Mouse (Mus musculus) myocyte (in vitro differentiated cells): ENCODE measurements around the gene Unc119b. TPM values are rescaled to one million over a fixed set of nuclear protein-coding genes. Genes with fewer than 3 reads are reported as not detected.

ENCODE experiments used
- H3K27me3 ChIP-seq: one replicate; pipeline ENCODE4 v1.6.1; 2011; ENCODE audit not compliant: control insufficient read depth, insufficient read depth, insufficient read length
- H3K36me3 ChIP-seq: one replicate; pipeline ENCODE4 v1.6.1; 2011; ENCODE audit not compliant: control insufficient read depth, insufficient read depth
- H3K4me2 ChIP-seq: one replicate; pipeline ENCODE4 v1.6.1; 2011; ENCODE audit warnings: low read depth, control low read depth
- H3K4me3 ChIP-seq: one replicate; pipeline ENCODE4 v1.5.1; 2011; ENCODE audit warnings: mild to moderate bottlenecking, control low read depth, moderate library complexity
- H3K79me2 ChIP-seq: one replicate; pipeline ENCODE4 v1.6.1; 2011; ENCODE audit not compliant: control insufficient read depth, insufficient read depth
- H3ac ChIP-seq: one replicate; pipeline ENCODE4 v1.6.1; 2011; ENCODE audit not compliant: control insufficient read depth, insufficient read length
- CEBPB ChIP-seq: IDR thresholded peaks from 2 replicates; pipeline ENCODE4 v1.6.1; 2011; ENCODE audit warnings: mild to moderate bottlenecking, moderate library complexity; ENCODE audit not compliant: poor library complexity, insufficient read depth, severe bottlenecking
- E2F4 ChIP-seq: IDR thresholded peaks from one replicate; pipeline ENCODE4 v1.6.1; 2011; ENCODE audit warnings: mild to moderate bottlenecking, control low read depth, moderate library complexity; ENCODE audit not compliant: insufficient read depth
- MAX ChIP-seq: IDR thresholded peaks from one replicate; pipeline ENCODE4 v1.6.1; 2011; ENCODE audit warnings: low read depth, mild to moderate bottlenecking, control low read depth
- MYOD1 ChIP-seq, 3 experiments: IDR thresholded peaks; one replicate each; pipeline ENCODE4 v1.6.1; 2011; ENCODE audit warnings: control low read depth in 2 of 3, low read depth in 2 of 3, mild to moderate bottlenecking in 2 of 3, moderate library complexity in 1 of 3; ENCODE audit not compliant: insufficient read length in 2 of 3, control insufficient read depth in 1 of 3
- MYOG ChIP-seq, 3 experiments: IDR thresholded peaks; one replicate each; pipeline ENCODE4 v1.6.1; 2011; ENCODE audit warnings: control low read depth in 2 of 3, low read depth in 2 of 3, mild to moderate bottlenecking in 2 of 3; ENCODE audit not compliant: insufficient read length in 2 of 3, control insufficient read depth in 1 of 3, insufficient read depth in 1 of 3
- POLR2A ChIP-seq: IDR thresholded peaks from one replicate; pipeline ENCODE4 v1.6.1; 2011; ENCODE audit warnings: low read depth, mild to moderate bottlenecking, control low read depth, moderate library complexity; ENCODE audit not compliant: insufficient read length
- POLR2AphosphoS2 ChIP-seq: IDR thresholded peaks from one replicate; pipeline ENCODE4 v1.6.1; 2011; ENCODE audit warnings: low read depth, control low read depth; ENCODE audit not compliant: insufficient read length
- REST ChIP-seq: IDR thresholded peaks from one replicate; pipeline ENCODE4 v1.6.1; 2011; ENCODE audit warnings: mild to moderate bottlenecking, control low read depth, moderate library complexity; ENCODE audit not compliant: insufficient read depth, insufficient read length
- SRF ChIP-seq: IDR thresholded peaks from one replicate; pipeline ENCODE4 v1.6.1; 2011; ENCODE audit warnings: low read depth; ENCODE audit not compliant: control insufficient read depth, insufficient read length
- TCF12 ChIP-seq: IDR thresholded peaks from one replicate; pipeline ENCODE4 v1.6.1; 2011; ENCODE audit warnings: mild to moderate bottlenecking, control low read depth; ENCODE audit not compliant: poor library complexity, insufficient read depth, severe bottlenecking
- TCF3 ChIP-seq: IDR thresholded peaks from one replicate; pipeline ENCODE4 v1.6.1; 2011; ENCODE audit warnings: low read depth, control low read depth; ENCODE audit not compliant: insufficient read length
- USF1 ChIP-seq: IDR thresholded peaks from one replicate; pipeline ENCODE4 v1.6.1; 2011; ENCODE audit warnings: low read depth, mild to moderate bottlenecking, control low read depth, moderate library complexity
- polyA plus RNA-seq: library from polyadenylated mRNA; unstranded; fragments of >200 nt; fragmentation: generic; extraction: Trizol; gene quantifications from one replicate; pipeline ENCODE4 v1.2.1, GENCODE M21; 2012; ENCODE audit warnings: missing spikeins

Gene Unc119b
- polyA plus RNA-seq, 1 experiment, result 24.5 TPM

GRCm38 (mm10) chr5:115099530-115099929 is 35.2 kb downstream of the Unc119b start:
- no peak for TF ChIP-seq CEBPB
- no peak for TF ChIP-seq E2F4
- no peak for TF ChIP-seq USF1
- TF ChIP-seq TCF3, result no peak
- TF ChIP-seq MYOD1 (IDR thresholded peaks at IDR 0.05; ENCODE audit: control insufficient read depth in 1 of 3, insufficient read length in 2 of 3, low read depth in 2 of 3), result no peak
- no peak for TF ChIP-seq SRF
- TF ChIP-seq MAX, result no peak
- no peak for TF ChIP-seq POLR2AphosphoS2
- no peak for TF ChIP-seq TCF12
- no peak for TF ChIP-seq REST
- TF ChIP-seq MYOG (IDR thresholded peaks at IDR 0.05; ENCODE audit: control insufficient read depth in 1 of 3, insufficient read depth in 1 of 3, insufficient read length in 2 of 3, low read depth in 2 of 3), result no peak
- no peak for TF ChIP-seq POLR2A
- Histone ChIP-seq H3K79me2 (no peaks in the 10 kb centered on the region), H3ac (no peak overlapping the region), H3K36me3 (peaks cover 6% of the 10 kb centered on the region), H3K4me3 (no peak overlapping the region), H3K4me2 (no peak overlapping the region), H3K27me3 (no peaks in the 10 kb centered on the region)

DNA sequence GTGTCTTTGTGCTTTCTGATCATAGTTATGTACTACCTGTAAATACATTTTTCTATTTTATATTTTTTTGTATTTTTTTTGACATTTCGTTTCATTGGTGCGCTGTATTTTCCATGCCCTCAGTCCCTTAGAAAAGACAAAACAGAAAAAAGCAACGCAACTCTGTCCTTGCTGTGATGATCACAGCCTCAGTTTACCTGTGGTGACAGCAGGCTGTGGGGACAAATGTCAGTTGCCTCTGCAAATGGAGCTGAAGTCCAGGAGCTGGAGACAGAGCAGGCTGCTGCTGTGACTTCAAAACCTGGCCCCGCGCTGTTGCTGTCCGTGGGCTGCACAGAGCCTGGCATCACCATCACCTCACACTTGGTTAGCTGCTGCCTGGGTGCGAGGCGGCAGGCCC is 36.6 kb downstream of the Unc119b start, which contains the start of gene Gm10401:
Gm10401 (minus strand) TSS at position 101 of the 400 bp plus-strand sequence.
- Histone ChIP-seq H3K27me3 (no peaks in the 10 kb centered on the region), H3K36me3 (peaks cover 9% of the 10 kb centered on the region), H3ac (no peak within 1 kb of the TSS), H3K4me3 (no peak within 1 kb of the TSS), H3K79me2 (no peaks in the 10 kb centered on the region), H3K4me2 (no peak within 1 kb of the TSS)
- no peak for TF ChIP-seq E2F4
- no peak for TF ChIP-seq POLR2A
- no peak for TF ChIP-seq MYOG (IDR thresholded peaks at IDR 0.05; ENCODE audit: control insufficient read depth in 1 of 3, insufficient read depth in 1 of 3, insufficient read length in 2 of 3, low read depth in 2 of 3)
- TF ChIP-seq REST, result no peak
- TF ChIP-seq MYOD1 (IDR thresholded peaks at IDR 0.05; ENCODE audit: control insufficient read depth in 1 of 3, insufficient read length in 2 of 3, low read depth in 2 of 3), result no peak
- TF ChIP-seq MAX, result no peak
- no peak for TF ChIP-seq SRF
- no peak for TF ChIP-seq POLR2AphosphoS2
- TF ChIP-seq CEBPB, result no peak
- no peak for TF ChIP-seq TCF12
- no peak for TF ChIP-seq TCF3

GRCm38 (mm10) chr5:115091776-115092175 is 43.0 kb downstream of the Unc119b start:
- H3K4me3 ChIP-seq, result no peak overlapping the region
- H3K4me2 ChIP-seq, result no peak overlapping the region
- H3K36me3 ChIP-seq, result peaks cover 35% of the 10 kb centered on the region
- no peak overlapping the region for H3ac ChIP-seq
- no peaks in the 10 kb centered on the region for H3K27me3 ChIP-seq
- no peak for TF ChIP-seq MYOG (IDR thresholded peaks at IDR 0.05; ENCODE audit: control insufficient read depth in 1 of 3, insufficient read depth in 1 of 3, insufficient read length in 2 of 3, low read depth in 2 of 3)
- no peak for TF ChIP-seq MAX
- no peak for TF ChIP-seq SRF
- TF ChIP-seq CEBPB, result no peak
- no peak for TF ChIP-seq TCF3
- no peak for TF ChIP-seq POLR2AphosphoS2
- TF ChIP-seq POLR2A, result no peak
- no peak for TF ChIP-seq TCF12
- TF ChIP-seq REST, result no peak
- no peak for TF ChIP-seq MYOD1 (IDR thresholded peaks at IDR 0.05; ENCODE audit: control insufficient read depth in 1 of 3, insufficient read length in 2 of 3, low read depth in 2 of 3)
- H3K79me2 ChIP-seq, result no peaks in the 10 kb centered on the region

DNA sequence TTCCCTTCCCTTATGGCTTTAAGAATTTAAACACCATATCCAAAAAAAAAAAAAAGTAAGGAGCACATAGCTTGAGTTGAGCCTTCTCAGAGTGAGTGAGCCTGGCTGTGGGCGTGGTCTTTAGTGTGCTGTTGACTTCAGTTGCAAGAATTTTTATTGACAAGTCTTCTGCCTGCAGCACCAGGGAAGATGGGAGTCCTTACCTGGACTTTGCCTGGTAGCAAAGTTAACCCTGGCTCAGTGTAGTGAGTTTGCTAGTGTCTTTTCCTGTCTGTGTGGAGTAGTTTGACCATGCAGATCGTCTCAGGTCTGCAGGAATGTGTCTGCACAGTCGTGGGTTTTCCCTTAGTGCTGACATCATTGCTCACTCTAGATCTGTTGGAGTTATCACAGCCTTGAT is 43.8 kb downstream of the Unc119b start:
- H3K36me3 ChIP-seq, result peaks cover 42% of the 10 kb centered on the region
- H3ac ChIP-seq, result no peak overlapping the region
- no peak overlapping the region for H3K4me2 ChIP-seq
- no peak overlapping the region for H3K4me3 ChIP-seq
- no peak for TF ChIP-seq TCF12
- no peak for TF ChIP-seq USF1
- no peak for TF ChIP-seq E2F4
- no peak for TF ChIP-seq SRF
- TF ChIP-seq MYOD1 (IDR thresholded peaks at IDR 0.05; ENCODE audit: control insufficient read depth in 1 of 3, insufficient read length in 2 of 3, low read depth in 2 of 3), result no peak
- TF ChIP-seq POLR2A, result no peak
- TF ChIP-seq MAX, result no peak
- no peak for TF ChIP-seq MYOG (IDR thresholded peaks at IDR 0.05; ENCODE audit: control insufficient read depth in 1 of 3, insufficient read depth in 1 of 3, insufficient read length in 2 of 3, low read depth in 2 of 3)
- no peaks in the 10 kb centered on the region for H3K79me2 ChIP-seq
- H3K27me3 ChIP-seq, result no peaks in the 10 kb centered on the region

GRCm38 (mm10) chr5:115089592-115090268 is 45.0 kb downstream of the Unc119b start:
- no peaks in the 10 kb centered on the region for H3K79me2 ChIP-seq
- H3K27me3 ChIP-seq, result no peaks in the 10 kb centered on the region
- H3K36me3 ChIP-seq, result peaks cover 36% of the 10 kb centered on the region
- no peak overlapping the region for H3K4me3 ChIP-seq
- no peak overlapping the region for H3ac ChIP-seq
- H3K4me2 ChIP-seq, result no peak overlapping the region
- no peak for TF ChIP-seq MYOD1 (IDR thresholded peaks at IDR 0.05; ENCODE audit: control insufficient read depth in 1 of 3, insufficient read length in 2 of 3, low read depth in 2 of 3)
- no peak for TF ChIP-seq TCF3
- no peak for TF ChIP-seq POLR2AphosphoS2
- no peak for TF ChIP-seq SRF
- no peak for TF ChIP-seq POLR2A
- TF ChIP-seq REST, result no peak
- no peak for TF ChIP-seq MYOG (IDR thresholded peaks at IDR 0.05; ENCODE audit: control insufficient read depth in 1 of 3, insufficient read depth in 1 of 3, insufficient read length in 2 of 3, low read depth in 2 of 3)
- TF ChIP-seq E2F4, result no peak
- TF ChIP-seq CEBPB, result no peak
- no peak for TF ChIP-seq USF1
- no peak for TF ChIP-seq MAX
- TF ChIP-seq TCF12, result no peak
